Mouse (Mus musculus) CH12.LX (cell line): ENCODE measurements around the gene Cox19. TPM values are rescaled to one million over a fixed set of nuclear protein-coding genes. Genes with fewer than 3 reads are reported as not detected.

Experiments used
- DNase-seq: peaks from one replicate; pipeline ENCODE4 v3.0.0-alpha.2; 2013; ENCODE audit errors: extremely low read depth
- H3K27ac ChIP-seq: 2 replicates; pipeline ENCODE4 v1.5.1; 2012; ENCODE audit warnings: low read depth, mild to moderate bottlenecking, control low read depth, moderate library complexity; ENCODE audit not compliant: insufficient read depth
- H3K27me3 ChIP-seq: replicated peaks from 2 replicates; pipeline ENCODE3; 2012; ENCODE audit warnings: inconsistent platforms
- H3K36me3 ChIP-seq, 2 experiments: replicated peaks in 1 of 2; 2 replicates each; pipeline versions ENCODE3 to v1.6.1; 2012; ENCODE audit warnings: inconsistent platforms in 1 of 2, low read length in 1 of 2, mild to moderate bottlenecking in 1 of 2, mixed read lengths in 1 of 2, moderate library complexity in 1 of 2; ENCODE audit not compliant: control insufficient read depth in 1 of 2, insufficient read depth in 1 of 2
- H3K4me1 ChIP-seq, 2 experiments: 2 replicates each; pipeline ENCODE4 v1.6.1; 2012; ENCODE audit warnings: inconsistent platforms in 1 of 2, moderate library complexity in 1 of 2; ENCODE audit not compliant: insufficient read depth in 2 of 2, control insufficient read depth in 1 of 2
- H3K4me2 ChIP-seq: 2 replicates; pipeline ENCODE4 v1.6.1; 2012; ENCODE audit warnings: low read depth, mild to moderate bottlenecking, control low read depth; ENCODE audit not compliant: poor library complexity, insufficient read depth, severe bottlenecking
- H3K4me3 ChIP-seq, 3 experiments: fragments of 150-350 bp in 1 of 3; sonication (generic) in 1 of 3; replicated peaks in 1 of 3; 2 replicates each; pipeline versions ENCODE3 to v1.5.1; 2011 to 2012; ENCODE audit warnings: low read depth in 2 of 3, low read length in 2 of 3, mild to moderate bottlenecking in 2 of 3, moderate library complexity in 2 of 3, control low read depth in 1 of 3, improper control_type of control experiment in 1 of 3, inconsistent platforms in 1 of 3, mixed read lengths in 1 of 3; ENCODE audit not compliant: poor library complexity in 1 of 3
- H3K79me2 ChIP-seq: replicated peaks from 2 replicates; pipeline ENCODE4 v1.6.1; 2012; ENCODE audit warnings: mild to moderate bottlenecking, moderate library complexity; ENCODE audit not compliant: control insufficient read depth, poor library complexity, insufficient read depth, severe bottlenecking; ENCODE audit errors: extremely low read depth
- H3K9ac ChIP-seq: 2 replicates; pipeline ENCODE4 v1.6.1; 2012; ENCODE audit warnings: low read depth, mild to moderate bottlenecking, control low read depth, moderate library complexity; ENCODE audit not compliant: insufficient read depth
- H3K9me3 ChIP-seq: replicated peaks from 2 replicates; pipeline ENCODE3; 2012; ENCODE audit warnings: low read length, inconsistent platforms, mixed read lengths
- BHLHE40 ChIP-seq: IDR thresholded peaks from 2 replicates; pipeline ENCODE4 v1.6.1; 2011; ENCODE audit warnings: mild to moderate bottlenecking, low read depth, low read length, improper control_type of control experiment
- CHD1 ChIP-seq: IDR thresholded peaks from 2 replicates; pipeline ENCODE4 v1.6.1; 2012; ENCODE audit warnings: low read depth, low read length, improper control_type of control experiment, inconsistent platforms
- CHD2 ChIP-seq: IDR thresholded peaks from 2 replicates; pipeline ENCODE4 v1.6.1; 2011; ENCODE audit warnings: low read length, improper control_type of control experiment
- CTCF ChIP-seq, 2 experiments: IDR thresholded peaks in 1 of 2; conservative IDR thresholded peaks in 1 of 2; 2 replicates each; pipeline ENCODE4 v1.5.1; 2011 to 2012; ENCODE audit warnings: low read depth in 2 of 2, low read length in 2 of 2, improper control_type of control experiment in 1 of 2, inconsistent platforms in 1 of 2, mild to moderate bottlenecking in 1 of 2, moderate library complexity in 1 of 2
- EP300 ChIP-seq: IDR thresholded peaks from 2 replicates; pipeline ENCODE4 v1.6.1; 2011; ENCODE audit warnings: low read length, improper control_type of control experiment
- ETS1 ChIP-seq: conservative IDR thresholded peaks from 2 replicates; pipeline ENCODE4 v1.6.1; 2012; ENCODE audit warnings: low read depth, mild to moderate bottlenecking, inconsistent platforms, low read length, improper control_type of control experiment, moderate library complexity
- IRF4 ChIP-seq: IDR thresholded peaks from 2 replicates; pipeline ENCODE4 v1.6.1; 2014; ENCODE audit warnings: low read depth, mild to moderate bottlenecking, inconsistent platforms, low read length, improper control_type of control experiment
- MAFK ChIP-seq: IDR thresholded peaks from 2 replicates; pipeline ENCODE4 v1.6.1; 2011; ENCODE audit warnings: low read length, improper control_type of control experiment; ENCODE audit not compliant: insufficient replicate concordance
- MAX ChIP-seq: IDR thresholded peaks from 2 replicates; pipeline ENCODE4 v1.6.1; 2011; ENCODE audit warnings: low read length, improper control_type of control experiment
- MAZ ChIP-seq: IDR thresholded peaks from 2 replicates; pipeline ENCODE4 v1.6.1; 2012; ENCODE audit warnings: low read depth, mild to moderate bottlenecking, inconsistent platforms, low read length, improper control_type of control experiment, moderate library complexity
- MEF2A ChIP-seq: IDR thresholded peaks from 2 replicates; pipeline ENCODE4 v1.6.1; 2014; ENCODE audit warnings: low read depth, mild to moderate bottlenecking, inconsistent platforms, low read length, improper control_type of control experiment, borderline replicate concordance
- MXI1 ChIP-seq: IDR thresholded peaks from 2 replicates; pipeline ENCODE4 v1.6.1; 2011; ENCODE audit warnings: mild to moderate bottlenecking, low read depth, low read length, improper control_type of control experiment
- MYC ChIP-seq: IDR thresholded peaks from 2 replicates; pipeline ENCODE4 v1.6.1; 2011; ENCODE audit warnings: low read depth, mild to moderate bottlenecking, improper control_type of control experiment, low read length
- POLR2A ChIP-seq: IDR thresholded peaks from 2 replicates; pipeline ENCODE4 v1.6.1; 2011; ENCODE audit warnings: low read depth, mild to moderate bottlenecking, improper control_type of control experiment, low read length
- POLR2AphosphoS2 ChIP-seq: IDR thresholded peaks from 2 replicates; pipeline ENCODE4 v1.6.1; 2011; ENCODE audit warnings: low read depth, low read length, improper control_type of control experiment
- TBP ChIP-seq: conservative IDR thresholded peaks from 2 replicates; pipeline ENCODE4 v1.6.1; 2011; ENCODE audit warnings: low read depth, low read length, improper control_type of control experiment
- TCF12 ChIP-seq: IDR thresholded peaks from 2 replicates; pipeline ENCODE4 v1.6.1; 2014; ENCODE audit warnings: low read depth, mild to moderate bottlenecking, inconsistent platforms, low read length, improper control_type of control experiment
- UBTF ChIP-seq: IDR thresholded peaks from 2 replicates; pipeline ENCODE4 v1.6.1; 2012; ENCODE audit warnings: low read depth, mild to moderate bottlenecking, inconsistent platforms, low read length, improper control_type of control experiment, moderate library complexity
- USF1 ChIP-seq: IDR thresholded peaks from 2 replicates; pipeline ENCODE4 v1.6.1; 2014; ENCODE audit warnings: low read depth, mild to moderate bottlenecking, inconsistent platforms, low read length, improper control_type of control experiment
- ZKSCAN1 ChIP-seq: IDR thresholded peaks from 2 replicates; pipeline ENCODE4 v1.6.1; 2012; ENCODE audit warnings: low read depth, inconsistent platforms, low read length, improper control_type of control experiment, borderline replicate concordance
- ZMIZ1 ChIP-seq: IDR thresholded peaks from 2 replicates; pipeline ENCODE4 v1.6.1; 2012; ENCODE audit warnings: low read depth, mild to moderate bottlenecking, inconsistent platforms, low read length, improper control_type of control experiment
- dilution Hi-C: fragments of 300-500 bp; cut with MboI; formaldehyde crosslinking; loops from 2 replicates; pipeline ENCODE4 v1.14.3; 2020; ENCODE audit warnings: low sequenced_read_pairs; ENCODE audit not compliant: extremely low pct_unique_long_range_greater_than_20kb, extremely low pct_ligation_motif_present
- in situ Hi-C: fragments of 300-500 bp; cut with MboI; formaldehyde crosslinking; loops from 3 replicates; pipeline ENCODE4 v1.14.3; 2019; ENCODE audit warnings: low sequenced_read_pairs, low pct_ligation_motif_present, low pct_unique_long_range_greater_than_20kb, mixed read lengths
- polyA plus RNA-seq: library from polyadenylated mRNA; unstranded; fragments of >175 nt; gene quantifications from 2 replicates; pipeline ENCODE4 v1.2.1, GENCODE M21; 2012; ENCODE audit warnings: low read depth; ENCODE audit not compliant: insufficient read length
- total RNA-seq, 2 experiments: library from RNA; depleted of rRNA; stranded (reverse); fragments of 300-350 nt in 1 of 2; fragments of >200 nt in 1 of 2; gene quantifications; 2 replicates each; pipeline ENCODE4 v1.2.3; 2012 to 2014

Gene Cox19
- total and polyA plus RNA-seq, 3 experiments = 30.1 to 70.1 (median 32.1) TPM

GRCm38 (mm10) chr5:139324691-139325394, 26.4 kb downstream of the Cox19 start (continued):
- TF ChIP-seq MAFK (no peak), POLR2AphosphoS2 (no peak), BHLHE40 (peak; percentile 44; the same call in 1 of the 2 replicates), CTCF (conservative IDR thresholded peaks at IDR 0.05 in 1 of 2, IDR thresholded peaks at IDR 0.05 in 1 of 2; ENCODE audit: low read depth in 2 of 2, low read length in 2 of 2) (no peak)

- Histone ChIP-seq H3K9me3 (no peaks in the 10 kb centered on the region), H3K36me3 (peaks cover 0 to 8% of the 10 kb centered on the region in 2 experiments), H3K4me2 (peak overlapping the region; percentile 76), H3K4me3 (peak overlapping the region; percentile 68 to 97 (median 78))
- in situ Hi-C loops = no loop called here
- TF ChIP-seq TCF12 = no peak
- TF ChIP-seq POLR2A = no peak
- TF ChIP-seq MYC = no peak
- TF ChIP-seq, all 38 proteins: peak for 0
- peak overlapping the region; percentile 94 for H3K9ac ChIP-seq
- no peaks in the 10 kb centered on the region for H3K27me3 ChIP-seq
- peaks cover 24 to 55% of the 10 kb centered on the region in 2 experiments for H3K4me1 ChIP-seq
- H3K27ac ChIP-seq = peak overlapping the region; percentile 75
- no peak for DNase-seq
- H3K79me2 ChIP-seq = peaks cover 54% of the 10 kb centered on the region
- dilution Hi-C loops = no loop called here
Measured at GRCm38 (mm10) chr5:139324045-139324491, 27.1 kb downstream of the Cox19 start.

- dilution Hi-C loops = no loop called here
- Histone ChIP-seq H3K9me3 (no peaks in the 10 kb centered on the region), H3K9ac (peak overlapping the region; percentile 94), H3K27me3 (no peaks in the 10 kb centered on the region), H3K4me2 (peak overlapping the region; percentile 76), H3K36me3 (peaks cover 3 to 15% of the 10 kb centered on the region in 2 experiments), H3K79me2 (peaks cover 60% of the 10 kb centered on the region)
- no peak for DNase-seq
- in situ Hi-C loops = no loop called here
- no peak for TF ChIP-seq MAZ
- TF ChIP-seq ZMIZ1 = 0 out of 2 replicates have a peak, but pooled peaks have one; percentile 28
- TF ChIP-seq MAX = peak; percentile 57
- TF ChIP-seq TCF12 = no peak
- peak; percentile 43; the same call in 1 of the 2 replicates for TF ChIP-seq MEF2A
- peak; percentile 72; the same call in 1 of the 2 replicates for TF ChIP-seq MXI1
- peak; percentile 95 for TF ChIP-seq CHD1
- TF ChIP-seq TBP = 0 out of 2 replicates have a peak, but pooled peaks have one; percentile 22
- TF ChIP-seq UBTF = peak; percentile 74; the same call in 1 of the 2 replicates
- TF ChIP-seq BHLHE40 = peak; percentile 68
- TF ChIP-seq ZKSCAN1 = peak; percentile 38; the same call in 1 of the 2 replicates
- peak; percentile 39; the same call in 1 of the 2 replicates for TF ChIP-seq EP300
- TF ChIP-seq IRF4 = peak; percentile 21
- peak; percentile 8; the same call in 1 of the 2 replicates for TF ChIP-seq POLR2A
- no peak; the same call in none of the 2 replicates for TF ChIP-seq CHD2
- TF ChIP-seq MYC = peak; percentile 83
- peak; percentile 35; the same call in 1 of the 2 replicates for TF ChIP-seq ETS1
- TF ChIP-seq USF1 = no peak
- TF ChIP-seq, all 38 proteins: peak for 14
- peaks cover 27 to 61% of the 10 kb centered on the region in 2 experiments for H3K4me1 ChIP-seq
- H3K4me3 ChIP-seq = peak overlapping the region; percentile 68 to 97 (median 78)
- peak overlapping the region; percentile 75 for H3K27ac ChIP-seq
Measured at GRCm38 (mm10) chr5:139323260-139323924, 27.8 kb downstream of the Cox19 start.
